Mouse (Mus musculus) E14TG2a.4 (cell line): ENCODE measurements around the gene Rtn4ip1.

Experiments
- CTCF ChIP-seq: conservative IDR thresholded peaks from 2 replicates; pipeline ENCODE4 v1.5.1; 2014; ENCODE audit warnings: low read length
- NANOG ChIP-seq: IDR thresholded peaks from 2 replicates; pipeline ENCODE4 v1.6.1; 2014; ENCODE audit warnings: borderline replicate concordance, low read length, mixed read lengths
- POU5F1 ChIP-seq: IDR thresholded peaks from 2 replicates; pipeline ENCODE4 v1.6.1; 2014; ENCODE audit warnings: low read length, borderline replicate concordance

DNA sequence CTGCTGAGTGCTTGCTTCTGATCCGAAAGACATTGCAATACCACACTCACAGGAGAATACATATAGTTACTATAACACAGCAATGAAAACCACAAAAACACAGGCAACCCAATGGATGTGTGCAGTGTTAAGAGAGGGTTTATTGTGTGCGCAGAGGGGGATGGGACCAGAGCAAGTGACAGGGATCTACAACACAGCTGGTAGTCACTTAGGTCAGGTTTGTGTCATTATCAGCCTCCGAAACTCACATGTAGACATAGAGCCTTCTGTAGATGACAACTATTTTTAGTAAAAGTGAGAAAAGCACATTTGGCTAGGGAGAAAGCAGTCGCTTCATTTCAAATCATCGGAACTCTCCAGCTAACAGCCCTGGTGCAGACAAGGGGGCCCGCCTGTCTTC is 80.9 kb downstream of the Rtn4ip1 start:
- TF ChIP-seq CTCF, result no peak
- no peak for TF ChIP-seq POU5F1
- no peak for TF ChIP-seq NANOG
